Mouse (Mus musculus) small intestine, adult 2 months (tissue): ENCODE data around the gene Grik3.

Experiments
- CTCF ChIP-seq: fragments of 200-500 bp; IDR thresholded peaks from 2 replicates; pipeline ENCODE4 v1.5.1; 2012; ENCODE audit warnings: low read depth, mild to moderate bottlenecking, control low read depth, inconsistent platforms, low read length, moderate library complexity, mixed read lengths; ENCODE audit not compliant: insufficient replicate concordance, insufficient read length; ENCODE audit errors: extremely low read depth
- POLR2A ChIP-seq: fragments of 200-500 bp; IDR thresholded peaks from 2 replicates; pipeline ENCODE4 v1.6.1; 2012; ENCODE audit warnings: low read depth, mild to moderate bottlenecking, control low read depth, inconsistent platforms, low read length, moderate library complexity

GRCm38 (mm10) chr4:125604494-125604893 is 114.0 kb downstream of the Grik3 start:
- TF ChIP-seq POLR2A: no peak
- no peak for TF ChIP-seq CTCF
